Mouse (Mus musculus) midbrain, embryonic 11.5 days (tissue): Measurements from ENCODE around the gene Cxcl5. TPM values are rescaled to one million over a fixed set of nuclear protein-coding genes. Genes with fewer than 3 reads are reported as not detected.

Experiments
- ATAC-seq: fragments of 200-750 bp; cut with Nextera tagmentation; 2 replicates; pipeline ENCODE4 v1.8.0; 2017; ENCODE audit warnings: moderate TSS enrichment, moderate library complexity; ENCODE audit not compliant: low FRiP score
- DNase-seq: peaks from one replicate; pipeline ENCODE4 v3.0.0; 2015; ENCODE audit warnings: low spot score; ENCODE audit errors: missing footprints
- H3K27ac ChIP-seq: fragments of 300-500 bp; sonication (generic); 2 replicates; pipeline ENCODE4 v1.5.1; 2014; ENCODE audit warnings: low read depth, low read length
- H3K27me3 ChIP-seq: fragments of 300-500 bp; sonication (generic); 2 replicates; pipeline ENCODE4 v1.6.1; 2014; ENCODE audit warnings: mild to moderate bottlenecking, low read length, moderate library complexity, mixed read lengths; ENCODE audit not compliant: control insufficient read depth, insufficient read depth
- H3K36me3 ChIP-seq: fragments of 300-500 bp; sonication (generic); 2 replicates; pipeline ENCODE4 v1.6.1; 2014; ENCODE audit warnings: mild to moderate bottlenecking, low read length, moderate library complexity, mixed read lengths; ENCODE audit not compliant: control insufficient read depth, insufficient read depth
- H3K4me1 ChIP-seq: fragments of 300-500 bp; sonication (generic); 2 replicates; pipeline ENCODE4 v1.6.1; 2014; ENCODE audit warnings: low read length; ENCODE audit not compliant: control insufficient read depth, insufficient read depth
- H3K4me2 ChIP-seq: fragments of 300-500 bp; sonication (generic); 2 replicates; pipeline ENCODE4 v1.6.1; 2014; ENCODE audit warnings: mild to moderate bottlenecking, moderate library complexity
- H3K4me3 ChIP-seq: fragments of 300-500 bp; sonication (generic); 2 replicates; pipeline ENCODE4 v1.5.1; 2014; ENCODE audit warnings: low read depth, low read length
- H3K9ac ChIP-seq: fragments of 300-500 bp; sonication (generic); 2 replicates; pipeline ENCODE4 v1.6.1; 2014; ENCODE audit warnings: low read length
- H3K9me3 ChIP-seq: fragments of 300-500 bp; sonication (generic); 2 replicates; pipeline ENCODE4 v1.6.1; 2016; ENCODE audit warnings: low read length; ENCODE audit not compliant: control insufficient read depth
- WGBS: fragments of 180-500 bp; shearing (Covaris S2); extraction: QIAGEN DNeasy Blood & Tissue Kit; methylation state at CpG from one replicate; pipeline ENCODE4 v1.1.7; 2014; 5-methylcytosine and 5-hydroxymethylcytosine counted together
- polyA plus RNA-seq: library from polyadenylated mRNA; unstranded; fragments of >200 nt; fragmentation: Nextera tagmentation; extraction: Ambion mirVana; gene quantifications from 2 replicates; pipeline ENCODE4 v1.2.1, GENCODE M21; 2014

The Cxcl5 gene
- polyA plus RNA-seq, result 0.11 and 0.26 TPM in 2 replicates

- Histone ChIP-seq H3K9me3 (no peaks in the 10 kb centered on the region), H3K36me3 (no peaks in the 10 kb centered on the region), H3K4me3 (peak within 1 kb of the TSS; percentile 40), H3K27me3 (peaks cover 8% of the 10 kb centered on the region; the same call in 1 of the 2 replicates), H3K4me2 (peak within 1 kb of the TSS; percentile 80), H3K27ac (no peak within 1 kb of the TSS), H3K9ac (peak within 1 kb of the TSS; percentile 59), H3K4me1 (peaks cover 5% of the 10 kb centered on the region; the same call in 1 of the 2 replicates)
- ATAC-seq (peak; percentile 76), DNase-seq (peak; percentile 91)
- 4% methylated on average over 32 of the region's 32 CpGs for WGBS
These were observed at the start of gene Cxcl5 for GRCm38 (mm10) chr5:90759077-90760065. TSS of gene Cxcl5 (plus strand) at chr5:90759360.

- H3K4me1 ChIP-seq, result no peaks in the 10 kb centered on the region
- no peak overlapping the region for H3K27ac ChIP-seq
- no peaks in the 10 kb centered on the region for H3K9me3 ChIP-seq
- no peaks in the 10 kb centered on the region for H3K36me3 ChIP-seq
- H3K9ac ChIP-seq, result no peak overlapping the region
- H3K27me3 ChIP-seq, result no peaks in the 10 kb centered on the region
- ATAC-seq (no peak), DNase-seq (peak; percentile 14)
- H3K4me3 ChIP-seq, result no peak overlapping the region
- no peak overlapping the region for H3K4me2 ChIP-seq
- WGBS, result 80% methylated on average over 2 of the region's 2 CpGs
These were observed 47.8 kb upstream of the Cxcl5 start for GRCm38 (mm10) chr5:90711409-90711808.

- no peak for DNase-seq
- H3K9me3 ChIP-seq, result no peaks in the 10 kb centered on the region
These were observed 41.2 kb upstream of the Cxcl5 start for GRCm38 (mm10) chr5:90717937-90718336.

GRCm38 (mm10) chr5:90722656-90723055 is 36.5 kb upstream of the Cxcl5 start:
- Histone ChIP-seq H3K4me1 (no peaks in the 10 kb centered on the region), H3K9me3 (no peaks in the 10 kb centered on the region), H3K9ac (no peak overlapping the region), H3K4me2 (no peak overlapping the region), H3K4me3 (no peak overlapping the region), H3K27ac (no peak overlapping the region), H3K27me3 (no peaks in the 10 kb centered on the region), H3K36me3 (no peaks in the 10 kb centered on the region)
- WGBS, result 93% methylated on average over 3 of the region's 3 CpGs
- ATAC-seq, result no peak
- no peak for DNase-seq

More at GRCm38 (mm10) chr5:90717937-90718336, 41.2 kb upstream of the Cxcl5 start:
- ATAC-seq, result no peak
- Histone ChIP-seq H3K4me3 (no peak overlapping the region), H3K9ac (no peak overlapping the region), H3K27ac (no peak overlapping the region), H3K27me3 (no peaks in the 10 kb centered on the region), H3K4me1 (no peaks in the 10 kb centered on the region), H3K36me3 (no peaks in the 10 kb centered on the region), H3K4me2 (no peak overlapping the region)
- WGBS, result 86% methylated on average over 1 of the region's 1 CpGs

- no peaks in the 10 kb centered on the region for H3K36me3 ChIP-seq
- ATAC-seq, result no peak
- no peaks in the 10 kb centered on the region for H3K9me3 ChIP-seq
- H3K4me3 ChIP-seq, result no peak overlapping the region
- WGBS, result 78% methylated on average over 3 of the region's 3 CpGs
- no peak overlapping the region for H3K9ac ChIP-seq
- no peak overlapping the region for H3K4me2 ChIP-seq
- no peak for DNase-seq
- no peaks in the 10 kb centered on the region for H3K4me1 ChIP-seq
- H3K27me3 ChIP-seq, result no peaks in the 10 kb centered on the region
- no peak overlapping the region for H3K27ac ChIP-seq
These were observed 30.9 kb upstream of the Cxcl5 start for GRCm38 (mm10) chr5:90728254-90728653.

- WGBS, result 81% methylated on average over 4 of the region's 4 CpGs
- H3K4me1 ChIP-seq, result no peaks in the 10 kb centered on the region
- H3K27me3 ChIP-seq, result no peaks in the 10 kb centered on the region
- ATAC-seq (no peak), DNase-seq (no peak)
- no peak overlapping the region for H3K4me3 ChIP-seq
- no peaks in the 10 kb centered on the region for H3K36me3 ChIP-seq
- H3K4me2 ChIP-seq, result no peak overlapping the region
- no peaks in the 10 kb centered on the region for H3K9me3 ChIP-seq
- no peak overlapping the region for H3K27ac ChIP-seq
- H3K9ac ChIP-seq, result no peak overlapping the region
These were observed 27.7 kb upstream of the Cxcl5 start for GRCm38 (mm10) chr5:90731480-90731879.

- H3K4me3 ChIP-seq, result no peak overlapping the region
- no peak overlapping the region for H3K4me2 ChIP-seq
- no peak overlapping the region for H3K9ac ChIP-seq
- no peaks in the 10 kb centered on the region for H3K27me3 ChIP-seq
- H3K36me3 ChIP-seq, result no peaks in the 10 kb centered on the region
- DNase-seq (no peak), ATAC-seq (no peak)
- no peaks in the 10 kb centered on the region for H3K9me3 ChIP-seq
- no peaks in the 10 kb centered on the region for H3K4me1 ChIP-seq
- 83% methylated on average over 4 of the region's 4 CpGs for WGBS
- no peak overlapping the region for H3K27ac ChIP-seq
These were observed 17.1 kb upstream of the Cxcl5 start for GRCm38 (mm10) chr5:90742029-90742428.

- 0 out of 2 replicates have a peak, but pooled peaks cover 2% of the 10 kb centered on the region for H3K4me1 ChIP-seq
- no peak overlapping the region for H3K27ac ChIP-seq
- no peaks in the 10 kb centered on the region; the same call in 1 of the 2 replicates for H3K27me3 ChIP-seq
- H3K4me3 ChIP-seq, result no peak overlapping the region
- no peak for DNase-seq
- no peaks in the 10 kb centered on the region for H3K9me3 ChIP-seq
- WGBS, result 95% methylated on average over 1 of the region's 1 CpGs
- H3K4me2 ChIP-seq, result no peak overlapping the region
- H3K9ac ChIP-seq, result no peak overlapping the region
- no peaks in the 10 kb centered on the region for H3K36me3 ChIP-seq
- no peak for ATAC-seq
These were observed 5.2 kb upstream of the Cxcl5 start for GRCm38 (mm10) chr5:90753934-90754333.

GRCm38 (mm10) chr5:90758020-90758605 is 1.0 kb upstream of the Cxcl5 start:
- Histone ChIP-seq H3K9me3 (no peaks in the 10 kb centered on the region), H3K9ac (no peak overlapping the region), H3K27me3 (peaks cover 8% of the 10 kb centered on the region; the same call in 1 of the 2 replicates), H3K4me1 (peaks cover 5% of the 10 kb centered on the region; the same call in 1 of the 2 replicates), H3K27ac (no peak overlapping the region), H3K4me3 (no peak overlapping the region), H3K4me2 (no peak overlapping the region), H3K36me3 (no peaks in the 10 kb centered on the region)
- ATAC-seq (no peak), DNase-seq (no peak)
- 47% methylated on average over 5 of the region's 5 CpGs for WGBS
